Mouse (Mus musculus) ES-E14 (cell line): ENCODE results near the gene Sulf2.

Source experiments
- CHD2 ChIP-seq: IDR thresholded peaks from 2 replicates; pipeline ENCODE4 v1.6.1; 2014; ENCODE audit warnings: mild to moderate bottlenecking, low read depth, low read length, inconsistent platforms
- HCFC1 ChIP-seq: IDR thresholded peaks from 2 replicates; pipeline ENCODE4 v1.6.1; 2012; ENCODE audit warnings: low read length, inconsistent platforms, borderline replicate concordance; ENCODE audit not compliant: insufficient read depth
- MAFK ChIP-seq: IDR thresholded peaks from 2 replicates; pipeline ENCODE4 v1.6.1; 2014; ENCODE audit warnings: mild to moderate bottlenecking, low read depth, low read length, inconsistent platforms; ENCODE audit not compliant: insufficient read depth
- ZC3H11A ChIP-seq: IDR thresholded peaks from 2 replicates; pipeline ENCODE4 v1.6.1; 2012; ENCODE audit warnings: low read depth, mild to moderate bottlenecking, inconsistent platforms, low read length, borderline replicate concordance

- TF ChIP-seq ZC3H11A, result no peak
- TF ChIP-seq CHD2, result no peak
- TF ChIP-seq HCFC1, result no peak
- no peak for TF ChIP-seq MAFK
Measured at GRCm38 (mm10) chr2:166073082-166073481, 82.4 kb downstream of the Sulf2 start.
